Mouse (Mus musculus) left cerebral cortex, adult 2 months (tissue): ENCODE measurements around the gene Tex48. TPM values are rescaled to one million over a fixed set of nuclear protein-coding genes. Genes with fewer than 3 reads are reported as not detected.

Source experiments
- DNase-seq, 2 experiments: peaks; one replicate each; pipeline ENCODE4 v3.0.0; 2021 to 2022; ENCODE audit warnings: low spot score in 2 of 2, mixed read lengths in 1 of 2; ENCODE audit errors: extremely low spot score in 1 of 2
- H3K27ac ChIP-seq: fragments of 200-600 bp; 2 replicates; pipeline ENCODE4 v1.8.1; 2022
- H3K4me3 ChIP-seq: fragments of 200-600 bp; 2 replicates; pipeline ENCODE4 v1.8.1; 2022
- CTCF ChIP-seq: fragments of 200-600 bp; IDR thresholded peaks from 2 replicates; pipeline ENCODE4 v1.8.1; 2022; ENCODE audit warnings: antibody characterized with exemption, mild to moderate bottlenecking, moderate library complexity
- intact Hi-C: fragments of 180-260 bp; cut with DNase I; formaldehyde crosslinking; loops from one replicate; pipeline ENCODE4 v1.15.1; 2025
- total RNA-seq, 2 experiments: library from RNA; stranded (reverse); gene quantifications; 2 replicates each; pipeline ENCODE4 v1.2.3; 2021

Gene Tex48
- total RNA-seq, 2 experiments from 2014 or later: not detected

DNA sequence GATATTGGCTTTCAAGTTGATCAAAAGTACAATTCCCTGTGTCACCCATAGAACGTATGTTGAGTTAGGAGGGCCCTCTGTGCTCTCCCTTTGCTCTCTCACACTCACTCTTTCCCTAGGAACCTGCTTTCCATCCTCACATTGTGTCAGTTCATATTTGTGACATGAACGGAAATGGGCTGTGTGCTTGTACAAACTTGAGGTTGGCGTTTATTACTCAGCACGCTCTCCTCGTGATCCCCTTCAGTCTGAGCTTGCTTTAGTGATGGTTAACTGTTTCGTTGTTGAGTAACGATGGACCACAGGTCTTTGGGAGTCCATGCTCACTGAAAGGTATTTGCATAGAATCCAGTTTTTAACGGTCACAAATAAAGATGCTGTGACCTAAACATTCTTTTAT, 4.9 kb upstream of the Tex48 start:
- Histone ChIP-seq H3K27ac (no peak overlapping the region), H3K4me3 (no peak overlapping the region)
- intact Hi-C loops: loop anchor here (10.0 kb wide), 1 partner anchor 318 kb away; no protein-coding TSS in a partner anchor
- TF ChIP-seq CTCF: no peak
- no peak for DNase-seq

DNA sequence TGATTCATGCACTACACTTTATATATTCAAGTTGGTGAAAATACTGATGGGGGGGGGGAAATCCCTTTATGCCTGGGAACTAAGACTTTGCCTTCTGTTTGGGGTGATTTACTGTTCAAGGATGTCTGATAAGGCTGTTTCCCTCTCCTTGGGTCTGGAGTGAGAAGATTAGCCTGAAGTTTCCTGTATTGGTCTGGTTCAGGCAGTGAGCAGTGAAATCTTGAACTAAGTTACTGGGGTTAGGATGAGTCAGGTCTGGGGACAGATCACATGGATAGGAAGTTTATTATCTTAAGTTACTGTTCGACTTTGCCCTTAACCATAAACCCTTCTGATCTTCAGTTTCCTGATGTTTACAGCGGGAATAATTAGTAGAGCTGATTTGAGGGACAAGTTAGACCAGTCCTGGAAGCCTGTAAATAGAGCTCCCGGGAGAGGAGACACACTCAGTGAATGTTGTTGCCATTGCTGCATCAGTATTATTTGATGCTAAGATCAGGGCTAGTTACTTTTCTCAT, 3.4 kb upstream of the Tex48 start:
- no peak for TF ChIP-seq CTCF
- no peak for DNase-seq
- intact Hi-C loops: loop anchor here (10.0 kb wide), 1 partner anchor 319 kb away; no protein-coding TSS in a partner anchor

DNA sequence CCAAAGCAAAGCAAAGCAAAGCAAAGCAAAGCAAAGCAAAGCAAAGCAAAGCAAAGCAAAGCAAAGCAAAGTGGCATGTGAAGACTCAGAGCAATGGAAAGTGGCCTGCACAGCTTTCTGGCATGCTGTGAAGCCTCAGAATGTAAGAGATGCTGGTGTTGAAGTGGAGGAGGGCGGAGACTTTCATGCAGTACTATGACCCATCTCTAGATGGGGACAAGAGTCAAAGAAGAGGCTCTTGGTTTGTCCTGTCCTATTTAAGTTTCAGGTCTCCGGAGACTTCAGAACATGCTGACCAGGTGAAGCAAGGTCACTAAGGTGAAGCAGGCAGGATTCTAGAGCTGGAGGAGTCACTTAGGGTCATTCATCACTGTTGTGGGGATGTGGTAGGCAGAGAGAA, 367 bp downstream of the Tex48 start:
- no peak for DNase-seq
- no peak for TF ChIP-seq CTCF
- no peak overlapping the region for H3K4me3 ChIP-seq
- intact Hi-C loops: loop anchor here (5.0 to 10.0 kb wide), 2 partner anchors 220 to 323 kb away; no protein-coding TSS in a partner anchor
- no peak overlapping the region for H3K27ac ChIP-seq

More for the DNA sequence above, 3.4 kb upstream of the Tex48 start:
- Histone ChIP-seq H3K4me3 (no peak overlapping the region), H3K27ac (no peak overlapping the region)

DNA sequence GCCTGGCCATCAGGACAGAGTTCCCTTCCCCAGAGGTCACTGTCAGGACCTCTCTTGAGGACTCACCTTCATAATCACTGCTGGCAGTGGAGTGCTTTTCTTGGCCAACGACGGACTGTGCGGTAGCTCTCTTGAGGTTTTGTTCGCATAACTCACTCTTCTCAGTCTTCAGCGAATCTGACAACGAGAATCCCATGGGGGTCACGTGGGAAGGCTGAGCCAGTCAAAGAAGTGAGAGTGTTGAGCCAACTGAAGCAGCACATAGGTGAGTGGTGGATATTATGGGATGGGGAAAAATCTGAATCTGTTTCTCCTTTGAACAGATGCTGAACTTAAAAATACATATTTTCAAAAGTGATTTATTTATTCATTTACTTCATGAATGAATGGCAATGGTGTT, 13.8 kb downstream of the Tex48 start:
- no peak for DNase-seq
- no peak overlapping the region for H3K27ac ChIP-seq
- intact Hi-C loops: no loop called here
- no peak for TF ChIP-seq CTCF
- H3K4me3 ChIP-seq: no peak overlapping the region

DNA sequence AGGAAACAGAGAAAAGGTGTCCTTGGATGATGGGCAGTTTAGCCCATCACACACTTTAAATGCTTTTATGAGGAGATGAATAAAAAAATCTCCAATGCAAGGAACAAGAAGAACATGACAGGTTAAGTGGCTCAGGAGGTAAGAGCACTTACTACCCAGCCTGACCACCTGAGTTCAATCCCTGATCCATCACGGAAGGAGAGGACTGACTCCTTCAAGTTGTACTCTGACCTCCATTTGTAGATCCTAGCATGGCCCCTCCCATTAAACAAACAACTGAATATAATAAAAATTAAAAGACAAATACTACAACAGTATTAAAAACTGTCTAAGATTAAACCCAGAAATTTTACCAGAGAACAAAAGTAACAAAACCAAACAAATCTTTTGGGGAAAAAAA, 16.3 kb downstream of the Tex48 start:
- no peak for DNase-seq
- H3K4me3 ChIP-seq: no peak overlapping the region
- H3K27ac ChIP-seq: no peak overlapping the region
- intact Hi-C loops: no loop called here
- TF ChIP-seq CTCF: no peak

DNA sequence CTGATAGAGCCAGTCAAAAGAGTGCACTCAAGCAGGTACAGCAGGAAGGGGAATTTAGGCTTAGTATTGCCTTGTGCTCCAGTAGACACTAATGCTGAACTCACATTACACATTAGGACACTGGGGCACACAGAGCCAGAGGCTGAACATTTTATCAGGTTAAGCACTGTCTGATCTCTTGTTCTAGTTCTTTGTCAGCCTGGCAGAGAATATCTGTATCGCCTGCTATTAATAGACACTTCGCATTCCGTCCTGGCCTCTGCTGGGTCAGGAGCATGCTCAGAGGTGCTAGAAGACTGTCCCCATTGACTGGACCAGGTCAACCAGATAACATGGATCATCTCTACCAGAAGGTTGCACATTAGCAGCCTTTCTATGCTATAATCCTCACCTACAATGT, 16.7 kb downstream of the Tex48 start:
- intact Hi-C loops: no loop called here
- TF ChIP-seq CTCF: no peak
- no peak for DNase-seq
- H3K4me3 ChIP-seq: no peak overlapping the region
- no peak overlapping the region for H3K27ac ChIP-seq

DNA sequence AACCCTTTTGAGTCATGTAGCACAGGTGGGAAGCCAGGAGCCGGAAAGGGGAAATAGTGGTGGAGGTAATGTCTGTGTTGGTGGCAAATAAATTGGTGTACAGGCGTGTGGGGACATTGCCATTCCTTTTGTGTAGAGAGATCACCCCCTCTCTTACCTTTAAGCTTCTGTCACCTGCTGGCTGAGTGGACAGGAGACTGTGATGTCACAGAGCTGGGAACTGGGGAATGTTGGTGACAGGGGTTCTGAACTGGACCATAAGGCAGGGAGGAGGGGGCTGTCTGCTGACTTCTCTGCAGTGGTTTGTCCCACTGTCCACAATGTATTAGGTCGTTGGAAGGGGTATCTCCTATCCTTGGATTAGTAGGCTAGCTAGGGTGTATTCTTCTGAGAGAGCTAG, 17.3 kb downstream of the Tex48 start, which contains the start of gene Gm11213:
TSS of gene Gm11213 (minus strand) at position 317 of the 400 bp plus-strand sequence.
- H3K27ac ChIP-seq: no peak within 1 kb of the TSS
- TF ChIP-seq CTCF: no peak
- H3K4me3 ChIP-seq: no peak within 1 kb of the TSS
- DNase-seq: no peak
- intact Hi-C loops: no loop called here

DNA sequence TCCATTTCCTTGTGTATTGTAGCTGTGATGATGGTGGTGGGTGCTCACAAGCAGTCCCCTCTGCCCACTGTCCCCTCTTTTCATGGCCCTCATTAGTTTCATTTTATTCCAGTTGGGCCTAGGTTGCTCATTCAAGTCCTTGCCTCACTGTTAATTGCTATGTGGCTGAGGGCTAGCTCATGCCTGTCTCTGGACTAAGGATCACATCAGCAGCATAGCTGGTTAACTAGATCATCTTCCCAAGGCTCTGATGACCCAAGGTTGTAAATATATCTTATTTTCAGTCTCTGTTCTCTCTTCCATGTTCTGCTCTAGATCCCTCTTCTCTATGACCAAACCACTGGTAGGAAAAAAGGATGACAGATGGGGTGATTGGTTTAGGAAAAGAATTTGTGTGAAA, 21.0 kb downstream of the Tex48 start:
- no peak for TF ChIP-seq CTCF
- no peak for DNase-seq
- no peak overlapping the region for H3K4me3 ChIP-seq
- H3K27ac ChIP-seq: no peak overlapping the region
- intact Hi-C loops: no loop called here

DNA sequence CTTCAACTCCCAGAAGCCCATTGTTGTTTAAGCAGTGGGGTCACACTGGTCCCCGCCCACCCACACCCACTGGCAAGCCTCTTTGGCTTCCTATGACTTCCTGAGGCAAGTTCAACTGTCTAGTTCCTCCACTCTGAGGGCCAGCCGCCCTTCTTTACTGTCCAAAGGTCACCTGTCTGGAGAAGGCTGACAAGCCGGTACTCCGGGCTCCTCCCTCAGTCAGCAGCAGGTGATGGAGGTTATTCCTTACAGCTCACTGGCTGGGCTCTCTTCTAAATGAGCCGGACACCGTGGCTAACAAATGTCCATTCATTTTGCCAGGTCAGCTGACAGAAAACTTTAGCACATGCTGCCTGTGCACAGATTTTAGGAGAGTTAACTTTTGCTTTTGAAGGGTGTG, 21.4 kb downstream of the Tex48 start:
- no peak overlapping the region for H3K4me3 ChIP-seq
- no peak overlapping the region for H3K27ac ChIP-seq
- intact Hi-C loops: no loop called here
- no peak for TF ChIP-seq CTCF
- no peak for DNase-seq

DNA sequence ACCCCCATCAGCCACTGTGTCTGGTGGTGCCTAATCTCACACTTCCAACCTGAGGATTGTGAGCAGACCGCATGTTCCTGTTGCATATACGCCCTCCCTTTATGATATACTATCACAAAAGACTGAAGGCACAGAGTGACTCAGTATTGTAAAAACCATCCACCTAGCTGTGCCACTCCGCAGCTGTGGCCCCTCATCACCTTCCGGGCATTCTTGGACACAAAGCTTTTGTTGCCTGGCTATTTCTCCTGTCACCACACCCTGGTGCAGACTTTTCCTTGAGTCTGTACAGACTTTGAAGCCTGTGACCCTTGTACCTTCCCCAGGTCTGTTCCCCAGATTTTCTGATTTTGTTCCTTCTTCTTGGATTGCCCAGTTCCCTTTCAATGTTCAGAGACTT, 26.2 kb downstream of the Tex48 start:
- no peak overlapping the region for H3K27ac ChIP-seq
- intact Hi-C loops: loop anchor here (10.0 kb wide), 1 partner anchor 239 kb away; no protein-coding TSS in a partner anchor
- DNase-seq: no peak
- TF ChIP-seq CTCF: no peak
- H3K4me3 ChIP-seq: no peak overlapping the region

DNA sequence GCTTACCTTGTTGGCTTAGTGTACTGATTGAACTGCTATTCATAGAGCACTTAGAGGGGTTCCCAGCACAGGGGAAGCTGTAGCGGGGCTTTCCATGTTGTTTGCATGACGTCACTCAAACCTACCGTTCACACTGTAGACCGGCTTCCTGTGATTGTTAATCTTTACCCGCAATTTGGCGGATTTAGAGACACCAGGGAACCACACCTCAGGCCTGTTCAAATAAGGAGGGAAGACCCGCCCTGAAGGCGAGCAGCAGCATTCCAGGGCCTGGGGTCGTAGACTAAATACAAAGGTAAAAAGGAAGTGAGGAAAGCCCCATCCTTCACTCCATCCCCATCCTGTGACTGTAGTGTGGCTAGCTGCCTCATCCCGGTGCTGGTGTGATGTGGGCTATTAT, 27.0 kb downstream of the Tex48 start:
- TF ChIP-seq CTCF: no peak
- Histone ChIP-seq H3K27ac (no peak overlapping the region), H3K4me3 (no peak overlapping the region)
- intact Hi-C loops: loop anchor here (10.0 kb wide), 1 partner anchor 240 kb away; no protein-coding TSS in a partner anchor
- DNase-seq: no peak

DNA sequence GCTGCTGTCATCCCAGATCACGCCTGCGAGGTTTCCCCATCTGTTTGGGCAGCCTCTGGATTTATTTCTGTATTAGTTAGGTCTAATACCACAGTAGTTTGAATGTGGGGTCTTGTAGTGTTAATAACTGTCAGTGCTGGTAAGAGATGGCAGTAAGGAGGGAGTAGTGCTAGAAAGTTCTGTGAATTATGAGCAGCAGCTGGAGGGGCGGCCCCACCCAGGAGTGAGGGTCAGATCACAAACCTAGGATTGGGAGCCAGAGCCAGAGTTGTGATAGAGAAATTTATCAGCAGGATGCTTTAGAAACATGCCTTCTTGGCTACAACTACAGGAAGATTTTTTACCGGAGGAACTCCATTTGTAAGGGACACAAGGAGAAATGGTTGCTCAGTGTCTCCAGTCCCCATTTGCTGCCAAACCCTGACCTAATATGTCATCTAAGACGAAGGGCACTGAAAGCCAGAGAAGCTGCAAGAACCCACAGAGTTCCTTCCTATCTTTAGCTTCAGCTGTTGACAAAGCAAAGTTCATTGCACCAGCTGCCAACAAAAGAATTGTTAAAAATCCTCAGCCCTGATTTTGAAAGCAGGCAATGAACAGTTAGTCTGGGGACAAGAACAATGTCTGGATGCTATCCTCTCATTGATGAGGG, 27.6 kb downstream of the Tex48 start:
- intact Hi-C loops: loop anchor here (10.0 kb wide), 1 partner anchor 240 kb away; no protein-coding TSS in a partner anchor
- Histone ChIP-seq H3K4me3 (no peak overlapping the region), H3K27ac (no peak overlapping the region)
- no peak for DNase-seq
- no peak for TF ChIP-seq CTCF

DNA sequence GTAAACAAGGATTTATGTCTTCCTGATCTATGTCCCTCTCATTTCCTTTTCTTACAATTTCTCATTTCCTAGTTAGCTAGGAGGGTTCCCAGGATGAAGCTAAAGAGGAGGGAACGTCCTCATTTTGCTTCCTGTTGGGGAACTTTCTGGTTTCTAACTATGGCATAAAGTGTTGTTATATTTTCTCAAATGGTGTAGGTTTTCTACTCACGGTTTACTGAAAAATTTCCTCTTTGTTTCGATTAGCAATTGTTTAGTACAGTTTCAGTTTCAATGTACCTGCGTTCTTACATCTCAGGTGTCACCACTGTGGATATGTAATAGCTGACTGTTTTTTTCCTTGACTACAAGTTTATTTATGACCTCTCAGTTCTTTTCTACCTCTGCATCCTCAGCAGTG, 31.7 kb downstream of the Tex48 start:
- no peak for TF ChIP-seq CTCF
- DNase-seq: no peak
- no peak overlapping the region for H3K27ac ChIP-seq
- no peak overlapping the region for H3K4me3 ChIP-seq
- intact Hi-C loops: loop anchor here (10.0 kb wide), 1 partner anchor 244 kb away; no protein-coding TSS in a partner anchor
